Mouse (Mus musculus) forebrain, embryonic 15.5 days (tissue): ENCODE data around the gene Ptprs. TPM values are rescaled to one million over a fixed set of nuclear protein-coding genes. Genes with fewer than 3 reads are reported as not detected.

Source experiments
- ATAC-seq: fragments of 200-750 bp; cut with Nextera tagmentation; replicated peaks from 2 replicates; pipeline ENCODE4 v1.8.0; 2017; ENCODE audit warnings: mild to moderate bottlenecking, moderate TSS enrichment, moderate library complexity
- H3K27ac ChIP-seq: fragments of 300-500 bp; sonication (generic); replicated peaks from 2 replicates; pipeline ENCODE4 v1.5.1; 2015; ENCODE audit warnings: mild to moderate bottlenecking, inconsistent platforms
- H3K27me3 ChIP-seq: fragments of 300-500 bp; sonication (generic); 2 replicates; pipeline ENCODE4 v1.6.1; 2015; ENCODE audit warnings: inconsistent platforms
- H3K36me3 ChIP-seq: fragments of 300-500 bp; sonication (generic); 2 replicates; pipeline ENCODE4 v1.6.1; 2015; ENCODE audit warnings: mild to moderate bottlenecking, inconsistent platforms
- H3K4me1 ChIP-seq: fragments of 300-500 bp; sonication (generic); 2 replicates; pipeline ENCODE4 v1.6.1; 2015; ENCODE audit warnings: inconsistent platforms
- H3K4me2 ChIP-seq: fragments of 300-500 bp; sonication (generic); replicated peaks from 2 replicates; pipeline ENCODE4 v1.6.1; 2015; ENCODE audit warnings: mild to moderate bottlenecking, inconsistent platforms
- H3K4me3 ChIP-seq: fragments of 300-500 bp; sonication (generic); 2 replicates; pipeline ENCODE4 v1.5.1; 2015; ENCODE audit warnings: mild to moderate bottlenecking, inconsistent platforms
- H3K9ac ChIP-seq: fragments of 300-500 bp; sonication (generic); replicated peaks from 2 replicates; pipeline ENCODE4 v1.6.1; 2015; ENCODE audit warnings: mild to moderate bottlenecking, inconsistent platforms
- H3K9me3 ChIP-seq: fragments of 300-500 bp; sonication (generic); 2 replicates; pipeline ENCODE4 v1.6.1; 2016; ENCODE audit warnings: inconsistent platforms
- WGBS: fragments of 180-500 bp; shearing (Covaris S2); methylation state at CpG from one replicate; pipeline ENCODE4 v1.1.7; 2015; ENCODE audit warnings: mixed read lengths; 5-methylcytosine and 5-hydroxymethylcytosine counted together
- polyA plus RNA-seq: library from polyadenylated mRNA; unstranded; fragments of >200 nt; fragmentation: Nextera tagmentation; extraction: Ambion mirVana; gene quantifications from 2 replicates; pipeline ENCODE4 v1.2.1, GENCODE M21; 2015

The Ptprs gene
- polyA plus RNA-seq, 1 experiment from 2014 or later: 375 TPM

DNA sequence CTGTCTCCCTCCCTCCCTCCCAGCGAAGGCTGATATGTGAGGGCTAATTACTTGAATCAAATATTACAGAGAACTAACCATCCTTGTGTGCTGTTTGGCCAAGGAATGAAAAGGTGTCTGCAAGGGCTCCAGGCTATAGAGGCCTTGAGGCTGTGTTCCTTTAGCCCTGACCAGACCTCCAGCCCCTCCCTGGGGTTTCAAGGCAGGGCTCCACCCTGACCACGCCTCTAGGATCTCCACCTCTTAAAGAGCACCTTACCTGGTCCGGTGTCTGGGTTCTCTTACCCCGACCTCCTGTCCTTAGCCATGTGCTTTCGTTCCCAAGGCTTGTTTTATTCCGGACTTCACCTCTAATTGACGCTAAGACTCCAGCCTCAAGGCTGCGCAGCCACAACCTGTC, 66.5 kb downstream of the Ptprs start:
- Histone ChIP-seq H3K36me3 (peaks cover 57% of the 10 kb centered on the region), H3K9me3 (no peaks in the 10 kb centered on the region), H3K4me3 (no peak overlapping the region), H3K4me2 (no peak overlapping the region), H3K4me1 (peaks cover 30% of the 10 kb centered on the region), H3K27me3 (no peaks in the 10 kb centered on the region), H3K9ac (no peak overlapping the region), H3K27ac (peak overlapping the region; percentile 70)
- WGBS: 27% methylated on average over 8 of the region's 8 CpGs
- ATAC-seq: no peak

- peaks cover 55% of the 10 kb centered on the region for H3K36me3 ChIP-seq
- H3K4me2 ChIP-seq: no peak overlapping the region
- WGBS: 39% methylated on average over 13 of the region's 13 CpGs
- peak overlapping the region; percentile 70 for H3K27ac ChIP-seq
- peaks cover 30% of the 10 kb centered on the region for H3K4me1 ChIP-seq
- no peak for ATAC-seq
- H3K4me3 ChIP-seq: no peak overlapping the region
- H3K9ac ChIP-seq: no peak overlapping the region; the same call in 1 of the 2 replicates
- no peaks in the 10 kb centered on the region for H3K9me3 ChIP-seq
- H3K27me3 ChIP-seq: no peaks in the 10 kb centered on the region
These were observed 67.2 kb downstream of the Ptprs start for GRCm38 (mm10) chr17:56408965-56409625.

- ATAC-seq: no peak
- Histone ChIP-seq H3K9me3 (no peaks in the 10 kb centered on the region), H3K4me1 (peaks cover 30% of the 10 kb centered on the region), H3K36me3 (peaks cover 46% of the 10 kb centered on the region), H3K4me3 (no peak overlapping the region), H3K4me2 (no peak overlapping the region), H3K9ac (no peak overlapping the region), H3K27ac (peak overlapping the region; percentile 41), H3K27me3 (no peaks in the 10 kb centered on the region)
- WGBS: 49% methylated on average over 8 of the region's 8 CpGs
These were observed 68.9 kb downstream of the Ptprs start for GRCm38 (mm10) chr17:56407379-56407778.

DNA sequence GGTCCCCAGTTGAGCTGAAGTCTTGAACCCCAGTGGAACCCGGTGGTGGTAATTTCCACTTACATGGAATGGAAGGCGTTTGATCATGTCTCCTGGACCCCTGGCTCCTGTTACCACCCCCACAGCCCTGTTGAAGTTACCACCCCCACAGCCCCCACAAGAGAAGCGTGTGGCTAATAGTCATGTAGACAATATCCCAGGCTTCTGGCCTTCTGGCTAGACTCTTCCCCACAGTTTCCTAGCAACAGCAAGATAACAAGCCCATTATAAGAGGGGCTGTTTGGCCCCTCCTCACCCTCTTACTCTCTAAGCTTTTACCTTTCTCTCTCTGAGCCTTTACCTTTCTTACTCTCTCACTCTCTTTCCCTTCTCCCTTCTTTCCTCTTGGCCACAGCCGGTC, 69.4 kb downstream of the Ptprs start:
- H3K9ac ChIP-seq: no peak overlapping the region
- peaks cover 30% of the 10 kb centered on the region for H3K4me1 ChIP-seq
- no peak overlapping the region for H3K4me2 ChIP-seq
- H3K27ac ChIP-seq: peak overlapping the region; percentile 41
- H3K9me3 ChIP-seq: no peaks in the 10 kb centered on the region
- ATAC-seq: no peak
- WGBS: 39% methylated on average over 4 of the region's 4 CpGs
- no peak overlapping the region for H3K4me3 ChIP-seq
- no peaks in the 10 kb centered on the region for H3K27me3 ChIP-seq
- peaks cover 46% of the 10 kb centered on the region for H3K36me3 ChIP-seq

DNA sequence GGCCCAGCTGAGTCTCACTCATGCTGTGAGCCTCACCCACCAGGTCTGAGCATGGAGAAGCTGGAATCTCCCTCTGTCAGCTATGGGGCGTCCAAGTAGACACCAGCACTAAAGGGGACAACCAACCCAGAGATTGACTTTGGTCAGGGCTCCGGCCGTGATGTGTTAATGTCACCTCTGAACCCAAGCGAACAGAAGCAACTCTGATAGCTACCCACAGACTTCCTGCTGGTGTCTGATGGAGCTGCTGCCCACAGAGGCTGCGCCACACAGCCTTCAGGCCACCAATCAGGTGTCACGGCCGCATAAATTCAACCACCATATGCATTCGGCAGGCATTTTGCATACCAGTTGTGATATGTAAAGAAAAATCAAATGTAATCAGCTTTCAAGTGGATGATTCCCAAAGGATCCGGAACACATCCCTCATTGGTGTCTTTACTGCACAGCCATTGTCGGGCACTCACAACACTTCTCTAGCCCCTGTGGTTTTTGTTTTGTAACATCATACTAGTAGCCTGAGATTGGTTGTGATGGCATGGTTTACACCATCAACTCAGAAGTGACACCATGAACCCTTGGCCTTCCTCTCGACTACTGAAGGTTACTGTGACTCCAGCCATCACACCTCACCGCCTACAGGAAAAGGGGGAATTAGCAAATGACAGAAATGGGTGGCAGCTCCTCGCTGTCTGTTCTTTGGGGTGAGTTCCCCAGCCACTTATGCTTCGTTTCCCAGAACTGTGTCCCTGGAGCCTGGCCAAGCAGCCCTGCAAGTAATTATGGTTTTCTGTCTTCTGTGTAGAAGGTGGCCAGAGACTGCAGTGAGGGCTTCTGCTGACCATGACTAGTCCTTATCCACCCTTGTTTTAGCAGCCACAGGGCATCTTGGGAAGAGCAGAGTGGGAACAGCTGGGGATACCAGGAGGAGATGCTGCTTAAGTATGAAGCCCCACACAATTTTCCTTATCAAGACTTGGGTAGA, 70.1 kb downstream of the Ptprs start:
- H3K4me3 ChIP-seq: no peak overlapping the region
- H3K4me1 ChIP-seq: peaks cover 30% of the 10 kb centered on the region
- H3K9ac ChIP-seq: no peak overlapping the region
- no peaks in the 10 kb centered on the region for H3K27me3 ChIP-seq
- H3K9me3 ChIP-seq: no peaks in the 10 kb centered on the region
- no peak overlapping the region for H3K4me2 ChIP-seq
- no peak for ATAC-seq
- peaks cover 46% of the 10 kb centered on the region for H3K36me3 ChIP-seq
- 69% methylated on average over 14 of the region's 14 CpGs for WGBS
- H3K27ac ChIP-seq: peak overlapping the region; percentile 41

- Histone ChIP-seq H3K4me2 (no peak overlapping the region), H3K36me3 (peaks cover 46% of the 10 kb centered on the region), H3K9ac (no peak overlapping the region), H3K4me1 (peaks cover 30% of the 10 kb centered on the region), H3K4me3 (no peak overlapping the region), H3K27me3 (no peaks in the 10 kb centered on the region), H3K9me3 (no peaks in the 10 kb centered on the region), H3K27ac (0 out of 2 replicates have a peak overlapping the region, but pooled peaks have one; percentile 41)
- no peak for ATAC-seq
- WGBS: 96% methylated on average over 3 of the region's 3 CpGs
These were observed 70.9 kb downstream of the Ptprs start for GRCm38 (mm10) chr17:56405341-56405740.

DNA sequence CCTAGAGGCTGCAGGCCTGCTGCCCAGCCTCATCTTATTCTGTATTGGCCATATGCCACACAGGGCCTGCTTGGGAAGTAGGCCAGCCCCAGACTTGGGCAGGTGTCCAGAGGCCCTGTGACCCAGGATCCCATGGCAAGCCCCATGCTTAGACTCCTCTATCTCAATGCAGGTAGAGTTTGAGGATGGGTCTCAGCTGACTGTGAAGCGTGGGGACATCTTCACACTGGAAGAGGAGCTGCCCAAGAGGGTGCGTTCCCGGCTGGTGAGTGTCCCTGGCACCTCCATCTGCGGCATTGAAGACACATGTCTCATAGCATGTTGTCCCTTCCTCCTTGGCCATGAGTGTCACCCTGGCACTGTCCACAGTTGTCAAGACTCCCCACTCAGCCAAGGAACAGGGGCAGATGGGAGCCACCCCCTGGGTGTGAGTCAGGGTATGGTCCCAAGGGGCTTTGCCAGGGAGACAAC, 75.2 kb downstream of the Ptprs start:
- H3K9me3 ChIP-seq: no peaks in the 10 kb centered on the region
- no peak overlapping the region for H3K27ac ChIP-seq
- peaks cover 79% of the 10 kb centered on the region for H3K36me3 ChIP-seq
- no peak overlapping the region for H3K4me2 ChIP-seq
- no peak overlapping the region for H3K4me3 ChIP-seq
- no peaks in the 10 kb centered on the region for H3K27me3 ChIP-seq
- no peak overlapping the region for H3K9ac ChIP-seq
- 93% methylated on average over 4 of the region's 4 CpGs for WGBS
- H3K4me1 ChIP-seq: no peaks in the 10 kb centered on the region; the same call in 1 of the 2 replicates
- ATAC-seq: no peak

DNA sequence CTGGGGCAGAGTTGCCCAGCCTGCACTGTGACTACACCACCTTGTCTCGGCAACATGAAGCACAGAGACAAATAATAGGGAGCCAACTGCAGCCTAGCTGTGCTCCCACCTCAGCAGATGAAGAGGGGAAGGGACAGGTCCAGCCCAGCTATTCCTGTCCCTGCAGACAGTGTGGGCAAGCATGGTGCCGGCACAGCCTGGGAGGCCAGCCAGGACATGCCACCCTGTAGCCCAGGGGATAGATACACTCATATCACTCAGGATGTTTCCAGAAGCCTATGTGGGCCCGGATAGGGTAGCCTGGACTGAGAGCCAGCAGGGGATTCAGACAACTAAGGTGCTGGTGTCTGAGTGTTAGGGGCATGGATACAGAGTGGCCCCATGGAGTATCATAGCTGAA, 76.1 kb downstream of the Ptprs start:
- no peak for ATAC-seq
- no peaks in the 10 kb centered on the region for H3K27me3 ChIP-seq
- H3K9ac ChIP-seq: no peak overlapping the region
- H3K36me3 ChIP-seq: peaks cover 85% of the 10 kb centered on the region
- H3K4me3 ChIP-seq: no peak overlapping the region
- WGBS: 89% methylated on average over 3 of the region's 3 CpGs
- no peak overlapping the region for H3K27ac ChIP-seq
- H3K4me1 ChIP-seq: no peaks in the 10 kb centered on the region
- no peak overlapping the region for H3K4me2 ChIP-seq
- no peaks in the 10 kb centered on the region for H3K9me3 ChIP-seq

GRCm38 (mm10) chr17:56396051-56396450, 80.2 kb downstream of the Ptprs start:
- Histone ChIP-seq H3K27me3 (no peaks in the 10 kb centered on the region), H3K9ac (no peak overlapping the region), H3K4me3 (no peak overlapping the region), H3K4me1 (no peaks in the 10 kb centered on the region), H3K36me3 (peaks cover 79% of the 10 kb centered on the region), H3K27ac (no peak overlapping the region), H3K4me2 (no peak overlapping the region), H3K9me3 (no peaks in the 10 kb centered on the region)
- ATAC-seq: no peak
- 89% methylated on average over 6 of the region's 6 CpGs for WGBS

- WGBS: 95% methylated on average over 10 of the region's 10 CpGs
- H3K4me3 ChIP-seq: no peak overlapping the region
- H3K4me1 ChIP-seq: no peaks in the 10 kb centered on the region
- no peaks in the 10 kb centered on the region for H3K9me3 ChIP-seq
- H3K9ac ChIP-seq: no peak overlapping the region
- peaks cover 79% of the 10 kb centered on the region for H3K36me3 ChIP-seq
- H3K27me3 ChIP-seq: no peaks in the 10 kb centered on the region
- no peak overlapping the region for H3K4me2 ChIP-seq
- H3K27ac ChIP-seq: no peak overlapping the region
- no peak for ATAC-seq
These were observed 82.4 kb downstream of the Ptprs start for GRCm38 (mm10) chr17:56393889-56394288.

GRCm38 (mm10) chr17:56393238-56393637, 83.0 kb downstream of the Ptprs start:
- no peak overlapping the region for H3K4me3 ChIP-seq
- H3K27ac ChIP-seq: no peak overlapping the region
- H3K4me1 ChIP-seq: no peaks in the 10 kb centered on the region
- no peaks in the 10 kb centered on the region for H3K9me3 ChIP-seq
- H3K27me3 ChIP-seq: no peaks in the 10 kb centered on the region
- peaks cover 78% of the 10 kb centered on the region for H3K36me3 ChIP-seq
- no peak overlapping the region for H3K9ac ChIP-seq
- no peak for ATAC-seq
- H3K4me2 ChIP-seq: no peak overlapping the region
- 91% methylated on average over 6 of the region's 6 CpGs for WGBS

DNA sequence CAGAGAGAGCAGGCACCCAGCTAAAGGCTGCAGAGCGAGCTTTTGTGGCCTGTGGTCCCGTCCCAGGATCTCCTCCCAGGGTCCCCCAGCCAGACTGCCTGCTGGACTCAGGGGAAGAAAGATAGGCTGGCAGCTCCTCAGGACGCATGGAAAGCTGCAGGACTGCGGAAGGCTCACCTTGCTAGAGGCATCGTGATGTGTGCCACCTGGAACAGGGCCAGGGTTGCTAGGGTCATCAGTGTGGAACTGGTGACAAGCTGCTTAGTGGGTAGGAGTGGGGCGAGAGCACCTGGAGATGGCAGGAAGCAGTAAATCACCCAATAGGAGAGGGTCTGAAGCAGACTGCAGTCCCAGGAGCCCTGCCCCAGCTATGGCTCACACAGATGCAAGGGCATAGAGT, 88.7 kb downstream of the Ptprs start:
- peaks cover 70% of the 10 kb centered on the region for H3K36me3 ChIP-seq
- no peak overlapping the region for H3K27ac ChIP-seq
- H3K4me2 ChIP-seq: no peak overlapping the region
- H3K9ac ChIP-seq: no peak overlapping the region
- 90% methylated on average over 6 of the region's 6 CpGs for WGBS
- H3K4me3 ChIP-seq: no peak overlapping the region
- H3K4me1 ChIP-seq: peaks cover 1% of the 10 kb centered on the region
- no peaks in the 10 kb centered on the region for H3K9me3 ChIP-seq
- H3K27me3 ChIP-seq: no peaks in the 10 kb centered on the region
- no peak for ATAC-seq
